Mouse (Mus musculus): ENCODE data around the gene Gm45208. TPM values are rescaled to one million over a fixed set of nuclear protein-coding genes. Genes with fewer than 3 reads are reported as not detected.

Gm45208 gene
- total and polyA plus RNA-seq, 2 experiments from 2014 or later, result 1.2 TPM; not detected in 1

DNA sequence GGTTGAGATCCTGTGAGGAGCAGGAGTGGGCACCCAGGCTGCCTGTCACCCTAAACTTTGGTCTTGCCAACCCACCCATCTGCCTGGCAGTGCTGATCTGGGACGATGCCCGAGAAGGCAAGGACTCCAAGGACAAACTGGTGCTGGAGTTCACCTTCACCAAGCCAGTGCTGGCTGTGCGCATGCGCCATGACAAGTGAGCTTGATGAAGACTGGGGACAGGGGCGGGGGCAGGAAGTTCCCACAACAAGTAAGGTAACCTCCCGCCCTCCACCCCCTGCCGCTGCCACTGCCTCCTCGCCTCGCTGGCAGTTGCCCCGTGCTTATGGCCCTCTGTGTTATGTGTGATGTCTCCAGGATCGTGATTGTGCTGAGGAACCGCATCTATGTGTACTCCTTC lies 3.8 kb downstream of the Gm45208 start:
- 0 out of 2 replicates have a peak, but pooled peaks cover 4% of the 10 kb centered on the region for H3K4me1 ChIP-seq (ENCODE audit: insufficient read depth, low read length)
- no peak overlapping the region for H3K4me3 ChIP-seq (ENCODE audit: low read length)
- H3K27me3 ChIP-seq (ENCODE audit: insufficient read depth, low read length), result no peaks in the 10 kb centered on the region
- no peak overlapping the region for H3K4me2 ChIP-seq (ENCODE audit: low read depth, low read length)
- no peaks in the 10 kb centered on the region for H3K9me3 ChIP-seq (ENCODE audit: low read length)
- no peak for DNase-seq (ENCODE audit: low spot score)
- no peaks in the 10 kb centered on the region for H3K36me3 ChIP-seq (ENCODE audit: insufficient read depth, low read length)
- no peak for TF ChIP-seq CTCF (IDR thresholded peaks at IDR 0.05; ENCODE audit: low read depth)
- 88% methylated on average over 12 of the region's 12 CpGs for WGBS
- H3K27ac ChIP-seq, result no peak overlapping the region
- H3K9ac ChIP-seq (replicated peaks; ENCODE audit: low read length), result no peak overlapping the region
- no peak for ATAC-seq

DNA sequence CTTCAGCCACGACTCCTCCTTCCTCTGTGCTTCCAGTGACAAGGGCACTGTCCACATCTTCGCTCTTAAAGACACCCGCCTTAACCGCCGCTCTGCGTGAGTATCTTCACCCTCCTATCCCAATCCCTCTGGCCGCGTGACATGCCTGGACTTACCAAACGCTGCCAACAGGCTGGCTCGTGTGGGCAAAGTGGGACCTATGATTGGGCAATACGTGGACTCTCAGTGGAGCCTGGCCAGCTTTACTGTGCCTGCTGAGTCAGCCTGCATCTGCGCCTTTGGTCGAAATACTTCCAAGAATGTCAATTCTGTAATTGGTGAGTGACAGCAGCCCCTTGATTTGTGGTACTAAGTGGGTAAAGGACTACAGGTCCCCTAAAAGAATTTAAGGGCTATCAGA lies 5.1 kb downstream of the Gm45208 start:
- 0 out of 2 replicates have a peak, but pooled peaks cover 4% of the 10 kb centered on the region for H3K4me1 ChIP-seq (ENCODE audit: insufficient read depth, low read length)
- no peak for DNase-seq (ENCODE audit: low spot score)
- ATAC-seq, result no peak
- H3K36me3 ChIP-seq (ENCODE audit: insufficient read depth, low read length), result no peaks in the 10 kb centered on the region
- 89% methylated on average over 13 of the region's 13 CpGs for WGBS
- no peak overlapping the region for H3K4me3 ChIP-seq (ENCODE audit: low read length)
- TF ChIP-seq CTCF (IDR thresholded peaks at IDR 0.05; ENCODE audit: low read depth), result no peak
- no peak overlapping the region for H3K27ac ChIP-seq
- H3K4me2 ChIP-seq (ENCODE audit: low read depth, low read length), result no peak overlapping the region
- H3K9ac ChIP-seq (replicated peaks; ENCODE audit: low read length), result no peak overlapping the region
- H3K27me3 ChIP-seq (ENCODE audit: insufficient read depth, low read length), result no peaks in the 10 kb centered on the region
- H3K9me3 ChIP-seq (ENCODE audit: low read length), result no peaks in the 10 kb centered on the region

DNA sequence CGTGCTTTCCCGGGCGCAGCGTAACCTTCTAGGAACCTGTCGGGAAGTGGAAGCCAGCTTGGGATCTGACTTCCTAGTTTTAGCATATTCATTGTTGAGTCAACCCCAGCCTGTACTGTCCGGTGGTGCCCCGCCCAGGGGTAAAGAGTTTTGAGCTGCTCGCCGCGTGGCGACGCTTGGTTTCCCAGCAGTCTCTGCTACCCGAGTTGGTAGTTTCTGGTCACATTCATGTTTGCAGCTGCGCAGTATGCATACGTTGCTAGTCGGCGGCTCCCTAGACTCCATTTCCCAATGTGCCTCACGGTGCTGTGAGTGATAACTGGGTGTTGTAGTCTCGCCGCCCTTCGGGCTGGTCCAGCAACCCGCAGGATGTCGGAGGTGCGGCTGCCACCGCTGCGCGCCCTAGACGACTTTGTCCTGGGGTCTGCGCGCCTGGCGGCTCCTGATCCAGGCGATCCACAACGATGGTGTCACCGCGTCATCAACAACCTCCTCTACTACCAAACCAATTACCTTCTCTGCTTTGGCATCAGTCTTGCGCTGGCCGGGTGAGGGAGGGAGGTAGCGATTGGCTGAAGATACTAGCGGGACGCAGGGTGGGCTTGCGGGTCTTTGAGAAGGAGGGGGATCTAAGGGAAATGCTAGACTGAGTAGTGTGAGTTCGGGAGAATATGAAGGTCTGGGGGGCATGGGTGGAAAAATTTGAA lies 6.3 kb downstream of the Gm45208 start, which contains the start of gene Praf2:
Gene Praf2, plus strand, starts transcription at position 225 of the 707 bp plus-strand sequence.
- Histone ChIP-seq H3K4me1 (ENCODE audit: insufficient read depth, low read length) (no peaks in the 10 kb centered on the region), H3K27me3 (ENCODE audit: insufficient read depth, low read length) (no peaks in the 10 kb centered on the region), H3K4me3 (ENCODE audit: low read length) (peak within 1 kb of the TSS; percentile 42), H3K36me3 (ENCODE audit: insufficient read depth, low read length) (no peaks in the 10 kb centered on the region), H3K27ac (peak within 1 kb of the TSS; percentile 76), H3K4me2 (ENCODE audit: low read depth, low read length) (peak within 1 kb of the TSS; percentile 55), H3K9ac (replicated peaks; ENCODE audit: low read length) (peak within 1 kb of the TSS; percentile 43), H3K9me3 (ENCODE audit: low read length) (no peaks in the 10 kb centered on the region)
- DNase-seq (ENCODE audit: low spot score) (peak; percentile 90), ATAC-seq (peak; percentile 95)
- TF ChIP-seq CTCF (IDR thresholded peaks at IDR 0.05; ENCODE audit: low read depth), result peak; percentile 13; the same call in 1 of the 2 replicates
- 32% methylated on average over 42 of the region's 42 CpGs for WGBS

DNA sequence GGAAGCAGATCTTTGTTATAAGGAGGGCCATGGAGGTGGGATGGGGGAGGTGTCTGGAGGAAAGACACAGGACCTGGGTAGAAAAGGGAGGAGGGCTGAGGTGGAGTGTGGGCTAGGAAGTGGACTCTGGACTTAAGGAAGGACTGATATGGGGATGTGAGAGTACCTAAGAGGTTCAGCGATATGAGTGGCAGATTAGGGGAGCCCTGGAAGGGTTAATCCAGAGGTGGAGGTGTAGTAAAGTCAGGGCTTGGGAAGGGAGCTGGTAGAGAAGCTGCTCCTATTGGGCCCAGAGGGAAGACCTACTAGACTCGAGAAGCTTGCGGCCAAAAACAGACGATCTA lies 6.8 kb downstream of the Gm45208 start:
- H3K36me3 ChIP-seq (ENCODE audit: insufficient read depth, low read length), result no peaks in the 10 kb centered on the region
- TF ChIP-seq CTCF (IDR thresholded peaks at IDR 0.05; ENCODE audit: low read depth), result no peak
- DNase-seq (ENCODE audit: low spot score), result no peak
- peak overlapping the region; percentile 43 for H3K9ac ChIP-seq (replicated peaks; ENCODE audit: low read length)
- H3K4me1 ChIP-seq (ENCODE audit: insufficient read depth, low read length), result no peaks in the 10 kb centered on the region
- no peaks in the 10 kb centered on the region for H3K27me3 ChIP-seq (ENCODE audit: insufficient read depth, low read length)
- WGBS, result 43% methylated on average over 4 of the region's 4 CpGs
- no peaks in the 10 kb centered on the region for H3K9me3 ChIP-seq (ENCODE audit: low read length)
- H3K4me3 ChIP-seq (ENCODE audit: low read length), result peak overlapping the region; percentile 42
- peak overlapping the region; percentile 55 for H3K4me2 ChIP-seq (ENCODE audit: low read depth, low read length)
- no peak; the same call in 1 of the 2 replicates for ATAC-seq
- peak overlapping the region; percentile 76 for H3K27ac ChIP-seq

DNA sequence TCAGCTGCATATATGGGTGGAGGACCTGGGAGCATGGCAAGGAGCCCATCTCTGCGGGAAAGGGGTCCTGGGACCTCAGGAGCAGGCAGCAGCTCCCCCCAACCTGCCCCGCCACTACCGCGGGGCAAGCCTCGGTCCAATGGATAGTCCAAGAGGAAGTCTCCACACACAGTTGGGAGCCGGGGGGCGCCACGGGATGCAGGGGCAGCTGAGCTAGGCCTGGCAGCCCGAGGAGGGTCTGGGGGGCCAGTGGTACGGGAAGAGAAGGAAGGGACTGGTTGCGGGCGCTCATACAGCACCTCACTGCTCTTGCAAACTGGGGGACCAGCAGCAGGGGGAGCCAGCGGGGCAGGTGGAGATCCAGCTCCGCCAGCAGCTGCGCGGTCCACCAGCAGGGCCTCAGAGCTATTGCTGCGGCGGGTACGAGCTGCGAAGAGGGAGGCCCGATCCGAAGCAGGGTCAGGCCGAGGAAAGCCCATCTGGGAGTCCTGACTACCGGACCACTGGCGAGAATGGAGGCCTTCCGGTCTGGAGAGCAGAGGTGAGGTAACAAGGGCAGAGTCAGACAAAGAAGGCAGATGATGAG lies 11.6 kb downstream of the Gm45208 start:
- ATAC-seq, result peak; percentile 55; the same call in 1 of the 2 replicates
- peak; percentile 66 for TF ChIP-seq CTCF (IDR thresholded peaks at IDR 0.05; ENCODE audit: low read depth)
- Histone ChIP-seq H3K9ac (replicated peaks; ENCODE audit: low read length) (no peak overlapping the region), H3K4me1 (ENCODE audit: insufficient read depth, low read length) (no peaks in the 10 kb centered on the region), H3K9me3 (ENCODE audit: low read length) (no peaks in the 10 kb centered on the region), H3K27me3 (ENCODE audit: insufficient read depth, low read length) (no peaks in the 10 kb centered on the region), H3K27ac (no peak overlapping the region), H3K4me2 (ENCODE audit: low read depth, low read length) (no peak overlapping the region), H3K4me3 (ENCODE audit: low read length) (no peak overlapping the region), H3K36me3 (ENCODE audit: insufficient read depth, low read length) (no peaks in the 10 kb centered on the region)
- WGBS, result 40% methylated on average over 25 of the region's 26 CpGs
- DNase-seq (ENCODE audit: low spot score), result peak; percentile 53

DNA sequence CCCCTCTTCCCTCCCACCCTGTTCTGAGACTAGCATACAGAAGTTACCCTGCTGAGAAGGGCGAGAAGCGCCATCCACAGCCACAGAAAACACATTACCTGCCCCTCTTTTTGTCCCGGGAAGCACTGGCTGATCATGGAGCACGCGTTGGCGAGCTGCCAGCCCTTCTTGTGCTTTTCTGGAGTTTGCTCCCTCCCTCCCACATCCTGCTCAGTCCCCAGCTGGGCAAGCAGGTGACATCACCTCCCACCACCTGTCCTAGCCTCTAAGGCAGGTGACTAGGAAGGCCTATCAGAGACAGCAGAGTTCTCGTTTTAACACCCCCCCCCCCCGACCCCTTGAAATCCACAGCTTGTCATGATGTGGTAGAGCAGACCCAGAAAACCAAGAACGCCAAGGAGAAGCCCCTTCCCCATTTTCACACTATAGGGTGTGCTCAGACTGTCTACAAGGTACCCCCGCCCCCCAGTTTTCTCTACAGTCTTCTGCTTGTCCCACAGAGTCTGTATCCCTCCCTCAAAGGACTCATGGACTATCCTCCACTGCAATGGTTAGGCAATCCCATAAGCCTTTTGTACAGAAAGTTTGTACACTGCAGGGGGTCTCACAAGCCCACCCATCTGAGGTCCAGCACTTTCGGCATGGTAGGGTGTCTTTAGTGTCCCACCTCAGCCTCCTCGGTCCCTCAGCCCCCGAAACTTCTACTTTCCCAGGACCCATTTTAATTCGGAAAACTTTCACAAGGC lies 17.5 kb downstream of the Gm45208 start:
- DNase-seq (ENCODE audit: low spot score) (peak; percentile 41), ATAC-seq (peak; percentile 50; the same call in 1 of the 2 replicates)
- Histone ChIP-seq H3K4me1 (ENCODE audit: insufficient read depth, low read length) (no peaks in the 10 kb centered on the region), H3K27me3 (ENCODE audit: insufficient read depth, low read length) (no peaks in the 10 kb centered on the region), H3K9ac (replicated peaks; ENCODE audit: low read length) (no peak overlapping the region), H3K4me3 (ENCODE audit: low read length) (no peak overlapping the region), H3K36me3 (ENCODE audit: insufficient read depth, low read length) (no peaks in the 10 kb centered on the region), H3K4me2 (ENCODE audit: low read depth, low read length) (no peak overlapping the region), H3K27ac (no peak overlapping the region), H3K9me3 (ENCODE audit: low read length) (no peaks in the 10 kb centered on the region)
- 71% methylated on average over 14 of the region's 14 CpGs for WGBS
- no peak for TF ChIP-seq CTCF (IDR thresholded peaks at IDR 0.05; ENCODE audit: low read depth)

Measured in hindbrain, postnatal 0 days (tissue).